In the genomic region with DNA sequence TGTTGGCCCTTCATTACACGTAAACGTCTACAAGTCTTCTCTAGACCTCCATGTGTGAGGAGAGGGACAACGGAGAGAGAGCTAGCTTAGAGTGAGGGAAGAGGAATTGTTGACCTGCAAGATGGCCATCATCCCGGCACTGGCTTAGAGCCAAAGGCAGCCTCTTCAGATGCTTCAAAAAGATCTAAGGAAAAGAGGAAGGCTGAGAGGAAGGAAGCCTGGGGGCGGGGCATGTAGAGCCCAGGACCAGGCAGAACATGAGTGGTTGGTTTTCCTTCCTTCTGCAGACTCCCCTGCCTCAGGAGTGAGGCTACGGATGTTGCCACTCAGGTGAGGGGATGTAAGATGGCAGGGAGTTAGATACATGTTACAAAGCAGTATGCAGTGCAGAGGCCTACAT, we compare ENCODE assay signal across 18 mouse cellular contexts. TPM values are rescaled to one million over a fixed set of nuclear protein-coding genes. Genes with fewer than 3 reads are reported as not detected.
DNase-seq lines count a peak whose midpoint lies in the region; ATAC-seq and TF ChIP-seq lines count a peak whose summit lies in the region.
"Had no signal": no experiment of that assay in that cellular context is flagged by ENCODE, and none has a peak within 500 bp of the region (broad histone marks: within the 10 kb centered on the region; RNA-seq: fewer than 3 reads in every experiment).

No protein-coding gene starts in this region.

- no peak for TF ChIP-seq EP300 in lung, postnatal 0 days (IDR thresholded peaks at IDR 0.05)

- no peak for TF ChIP-seq CTCF in lung, postnatal 0 days (IDR thresholded peaks at IDR 0.05)

- 48% methylated on average over 6 of the region's 6 CpGs for WGBS in kidney, embryonic 15.5 days
- 37% methylated on average over 6 of the region's 6 CpGs for WGBS in lung, postnatal 0 days

- DNase-seq in cerebellum, postnatal 10 days, result peak; percentile 56 to 62
- DNase-seq in cerebellum, adult 18-20 months, result no peak
- DNase-seq in kidney, adult 11 months, result no peak
- DNase-seq in lung, postnatal 10 days, result peak; percentile 66
- DNase-seq in lung, postnatal 0 days (ENCODE audit: low spot score), result no peak
- DNase-seq in thymus, postnatal 10 days (ENCODE audit: low spot score in 2 of 2), result no peak
- no peak for DNase-seq in MN1 (ENCODE audit: low spot score)
- DNase-seq: cerebellum, adult 9-11 months; left cerebral cortex, postnatal 4 days; thymus, adult 2 months had no signal

- no peak overlapping the region for H3K9ac ChIP-seq in kidney, embryonic 15.5 days
- no peak overlapping the region for H3K9ac ChIP-seq in lung, postnatal 0 days (replicated peaks; ENCODE audit: low read depth)
- H3K9ac ChIP-seq: forebrain, embryonic 13.5 days; hindbrain, embryonic 12.5 days; limb, embryonic 15.5 days; liver, embryonic 14.5 days; midbrain, embryonic 12.5 days; stomach, embryonic 15.5 days had no signal

- H3K27ac ChIP-seq in kidney, embryonic 15.5 days, result no peak overlapping the region
- no peak overlapping the region for H3K27ac ChIP-seq in lung, postnatal 0 days (ENCODE audit: low read length)
- H3K27ac ChIP-seq: forebrain, embryonic 13.5 days; hindbrain, embryonic 12.5 days; limb, embryonic 15.5 days; liver, embryonic 14.5 days; midbrain, embryonic 12.5 days; stomach, embryonic 15.5 days had no signal

- H3K4me1 ChIP-seq in kidney, embryonic 15.5 days, result peaks cover 47% of the 10 kb centered on the region
- peaks cover 6% of the 10 kb centered on the region; the same call in 1 of the 2 replicates for H3K4me1 ChIP-seq in lung, postnatal 0 days (ENCODE audit: insufficient read depth, low read depth, low read length)
- H3K4me1 ChIP-seq: midbrain, embryonic 12.5 days had no signal

- H3K9me3 ChIP-seq in kidney, embryonic 15.5 days (replicated peaks), result no peaks in the 10 kb centered on the region
- no peaks in the 10 kb centered on the region for H3K9me3 ChIP-seq in lung, postnatal 0 days (ENCODE audit: low read length)
- H3K9me3 ChIP-seq: forebrain, embryonic 13.5 days; hindbrain, embryonic 12.5 days; limb, embryonic 15.5 days; midbrain, embryonic 12.5 days; stomach, embryonic 15.5 days had no signal

- no peak overlapping the region for H3K4me3 ChIP-seq in kidney, embryonic 15.5 days (replicated peaks)
- H3K4me3 ChIP-seq in lung, postnatal 0 days (ENCODE audit: low read depth, low read length), result no peak overlapping the region
- H3K4me3 ChIP-seq: forebrain, embryonic 13.5 days; hindbrain, embryonic 12.5 days; limb, embryonic 15.5 days; midbrain, embryonic 12.5 days; stomach, embryonic 15.5 days had no signal

- ATAC-seq in kidney, embryonic 15.5 days (replicated peaks; ENCODE audit: low FRiP score), result 0 out of 2 replicates have a peak, but pooled peaks have one; percentile 33
- ATAC-seq in lung, postnatal 0 days, result no peak
- ATAC-seq: forebrain, embryonic 13.5 days; inflammation-experienced regulatory T-cells, adult 6 months had no signal

- no peaks in the 10 kb centered on the region for H3K36me3 ChIP-seq in kidney, embryonic 15.5 days
- H3K36me3 ChIP-seq in lung, postnatal 0 days (ENCODE audit: insufficient read depth, low read length), result peaks cover 6% of the 10 kb centered on the region; the same call in 1 of the 2 replicates
- H3K36me3 ChIP-seq: hindbrain, embryonic 12.5 days; limb, embryonic 15.5 days; midbrain, embryonic 12.5 days; stomach, embryonic 15.5 days had no signal

- no peak overlapping the region for H3K4me2 ChIP-seq in kidney, embryonic 15.5 days
- H3K4me2 ChIP-seq in lung, postnatal 0 days (replicated peaks; ENCODE audit: low read depth, low read length), result no peak overlapping the region
- H3K4me2 ChIP-seq: forebrain, embryonic 13.5 days; hindbrain, embryonic 12.5 days; limb, embryonic 15.5 days; midbrain, embryonic 12.5 days; stomach, embryonic 15.5 days had no signal

- no peaks in the 10 kb centered on the region for H3K27me3 ChIP-seq in kidney, embryonic 15.5 days
- H3K27me3 ChIP-seq in lung, postnatal 0 days (replicated peaks; ENCODE audit: insufficient read depth, low read length), result no peaks in the 10 kb centered on the region
- H3K27me3 ChIP-seq: forebrain, embryonic 13.5 days; hindbrain, embryonic 12.5 days; limb, embryonic 15.5 days; stomach, embryonic 15.5 days had no signal

RNA-seq across cellular contexts. Expression of gene Epas1, which starts 34.8 kb away (rescaled TPM):
- polyA plus RNA-seq in kidney, embryonic 15.5 days (2015; fragmentation: Nextera tagmentation; extraction: Ambion mirVana), result 8.4 and 9.5 TPM in 2 replicates
- polyA plus RNA-seq in lung, postnatal 0 days (2015; fragmentation: Nextera tagmentation; extraction: Ambion mirVana), result 89.8 and 98.3 TPM in 2 replicates

Comparison
In these comparisons a context has a peak if more than half of its experiments do, and no peak if none do; other contexts are left out.
1. DNase-seq: peak in cerebellum, postnatal 10 days (2 of 2) and lung, postnatal 10 days (single experiment); none in cerebellum, adult 18-20 months (0 of 2), kidney, adult 11 months (single experiment), lung, postnatal 0 days (single experiment), thymus, postnatal 10 days (0 of 2) and MN1 (single experiment).